ENCODE assay signal across 8 mouse cellular contexts in genomic region chr3:88630849-88631341, GRCm38 (mm10). TPM values are rescaled to one million over a fixed set of nuclear protein-coding genes. Genes with fewer than 3 reads are reported as not detected.
DNase-seq lines count a peak whose midpoint lies in the region; ATAC-seq and TF ChIP-seq lines count a peak whose summit lies in the region.

No protein-coding gene starts in this region.

- ATAC-seq in liver, postnatal 0 days = 0 out of 2 replicates have a peak, but pooled peaks have one; percentile 31
- no peak for ATAC-seq in monocyte, adult 5-6 weeks (replicated peaks; ENCODE audit: insufficient number of reproducible peaks, low FRiP score, low TSS enrichment, poor library complexity, severe bottlenecking)

- H3K4me2 ChIP-seq in liver, postnatal 0 days (ENCODE audit: low read depth, low read length) = no peak overlapping the region

- no peak for TF ChIP-seq POLR2A in thymus, adult 2 months (IDR thresholded peaks at IDR 0.05; ENCODE audit: control insufficient read depth, extremely low read depth, insufficient read depth, low read length, poor library complexity)

- DNase-seq in adrenal gland, postnatal 10 days = peak; percentile 34
- DNase-seq in adrenal gland, postnatal 4 days (ENCODE audit: low spot score in 2 of 2) = no peak
- no peak for DNase-seq in thymus, adult 2 months
- DNase-seq in thymus, postnatal 10 days (ENCODE audit: low spot score in 2 of 2) = no peak
- DNase-seq in liver, postnatal 0 days = peak; percentile 32
- no peak for DNase-seq in ovary, postnatal 36 days (ENCODE audit: low spot score)
- no peak for DNase-seq in urinary bladder, postnatal 4 days (ENCODE audit: low spot score in 2 of 2)

- H3K9ac ChIP-seq in liver, postnatal 0 days (replicated peaks) = no peak overlapping the region

- no peak overlapping the region for H3K4me3 ChIP-seq in thymus, adult 2 months (ENCODE audit: control insufficient read depth, insufficient read depth, low read length)
- no peak overlapping the region for H3K4me3 ChIP-seq in liver, postnatal 0 days (ENCODE audit: low read depth, low read length)

- TF ChIP-seq EP300 in liver, postnatal 0 days (IDR thresholded peaks at IDR 0.05; ENCODE audit: low read depth) = no peak

- no peaks in the 10 kb centered on the region for H3K9me3 ChIP-seq in liver, postnatal 0 days (ENCODE audit: low read length)

- H3K27ac ChIP-seq in thymus, adult 2 months (ENCODE audit: control insufficient read depth, insufficient read depth, low read length) = peak overlapping the region; percentile 3; the same call in 1 of the 2 replicates
- peak overlapping the region; percentile 29; the same call in 1 of the 2 replicates for H3K27ac ChIP-seq in liver, postnatal 0 days (ENCODE audit: low read depth)

- peaks cover 65% of the 10 kb centered on the region for H3K36me3 ChIP-seq in thymus, adult 2 months (ENCODE audit: control insufficient read depth, insufficient read depth, low read length)
- peaks cover 62% of the 10 kb centered on the region for H3K36me3 ChIP-seq in liver, postnatal 0 days (replicated peaks; ENCODE audit: insufficient read depth, low read length)

- no peaks in the 10 kb centered on the region for H3K27me3 ChIP-seq in thymus, adult 2 months (ENCODE audit: control insufficient read depth, insufficient read depth, low read length)
- no peaks in the 10 kb centered on the region for H3K27me3 ChIP-seq in liver, postnatal 0 days (ENCODE audit: insufficient read depth, low read length)

- 19% methylated on average over 6 of the region's 6 CpGs for WGBS in thymus, adult 2 months
- WGBS in liver, postnatal 0 days (ENCODE audit: insufficient replicate concordance) = 43% methylated on average over 6 of the region's 6 CpGs

- peaks cover 29% of the 10 kb centered on the region for H3K4me1 ChIP-seq in thymus, adult 2 months (replicated peaks; ENCODE audit: control insufficient read depth, insufficient read depth, low read length)
- H3K4me1 ChIP-seq in liver, postnatal 0 days (ENCODE audit: insufficient read depth) = peaks cover 35% of the 10 kb centered on the region

- TF ChIP-seq CTCF in thymus, adult 2 months (IDR thresholded peaks at IDR 0.05; ENCODE audit: borderline replicate concordance, control insufficient read depth, extremely low read depth, insufficient read depth, low read length, poor library complexity) = no peak
- TF ChIP-seq CTCF in liver, postnatal 0 days (IDR thresholded peaks at IDR 0.05; ENCODE audit: low read depth) = no peak

RNA-seq across cellular contexts. Expression of gene Rxfp4, which starts 22.0 kb away (rescaled TPM):
- total RNA-seq in adrenal gland, postnatal 10 days (2021) = not detected
- not detected for total RNA-seq in adrenal gland, postnatal 4 days (2021)
- polyA plus RNA-seq in thymus, adult 2 months (2012; rRNA removed) = not detected in 2 replicates
- not detected in 2 replicates for polyA plus RNA-seq in liver, postnatal 0 days (2015; fragmentation: Nextera tagmentation; extraction: Ambion mirVana)
- total RNA-seq in monocyte, adult 5-6 weeks (2017) = not detected in 3 replicates

RNA-seq across cellular contexts. Expression of gene Arhgef2, which starts 25.1 kb away (rescaled TPM):
- 10 to 100 TPM; 51.4 to 71.5 TPM for total RNA-seq in adrenal gland, postnatal 10 days (2021)
- 10 to 100 TPM; 65.7 to 77.0 TPM for total RNA-seq in adrenal gland, postnatal 4 days (2021)
- 164 and 192 TPM in 2 replicates for polyA plus RNA-seq in thymus, adult 2 months (2012; rRNA removed)
- 13.7 and 13.8 TPM in 2 replicates for polyA plus RNA-seq in liver, postnatal 0 days (2015; fragmentation: Nextera tagmentation; extraction: Ambion mirVana)
- 88.9 to 183 TPM (median 90.0 TPM) in 3 replicates for total RNA-seq in monocyte, adult 5-6 weeks (2017)

RNA-seq across cellular contexts. Expression of gene Khdc4, which starts 54.7 kb away (rescaled TPM):
- 10 to 100 TPM; 46.7 to 60.5 TPM for total RNA-seq in adrenal gland, postnatal 10 days (2021)
- 10 to 100 TPM; 88.1 to 93.5 TPM for total RNA-seq in adrenal gland, postnatal 4 days (2021)
- polyA plus RNA-seq in thymus, adult 2 months (2012; rRNA removed) = 116 and 124 TPM in 2 replicates
- polyA plus RNA-seq in liver, postnatal 0 days (2015; fragmentation: Nextera tagmentation; extraction: Ambion mirVana) = 18.8 and 19.8 TPM in 2 replicates
- total RNA-seq in monocyte, adult 5-6 weeks (2017) = 82.8 to 120 TPM (median 89.3 TPM) in 3 replicates

RNA-seq across cellular contexts. Expression of gene Ssr2, which starts 55.2 kb away (rescaled TPM):
- total RNA-seq in adrenal gland, postnatal 10 days (2021) = 100 to 1,000 TPM; 221 to 247 TPM
- total RNA-seq in adrenal gland, postnatal 4 days (2021) = 100 to 1,000 TPM; 240 to 260 TPM
- polyA plus RNA-seq in thymus, adult 2 months (2012; rRNA removed) = 196 and 206 TPM in 2 replicates
- polyA plus RNA-seq in liver, postnatal 0 days (2015; fragmentation: Nextera tagmentation; extraction: Ambion mirVana) = 141 and 155 TPM in 2 replicates
- total RNA-seq in monocyte, adult 5-6 weeks (2017) = 23.2 to 70.0 TPM (median 35.5 TPM) in 3 replicates

Comparison
In these comparisons a context has a peak if more than half of its experiments do, and no peak if none do; other contexts are left out.
1. DNase-seq: peak in adrenal gland, postnatal 10 days (single experiment) and liver, postnatal 0 days (single experiment); none in adrenal gland, postnatal 4 days (0 of 2), thymus, adult 2 months (single experiment), thymus, postnatal 10 days (0 of 2), ovary, postnatal 36 days (single experiment) and urinary bladder, postnatal 4 days (0 of 2).